Mouse (Mus musculus) liver, embryonic 14.5 days (tissue): ENCODE data around the gene Bend5.

Experiments
- CTCF ChIP-seq: IDR thresholded peaks from 2 replicates; pipeline ENCODE4 v1.5.1; 2016; ENCODE audit warnings: antibody characterized with exemption, low read depth, control low read depth
- EP300 ChIP-seq: IDR thresholded peaks from 2 replicates; pipeline ENCODE4 v1.6.1; 2016; ENCODE audit warnings: antibody characterized with exemption, low read depth

GRCm38 (mm10) chr4:111417716-111418115 is 2.9 kb downstream of the Bend5 start:
- TF ChIP-seq CTCF: no peak
- no peak for TF ChIP-seq EP300
